Mouse (Mus musculus) limb, embryonic 14.5 days (tissue): ENCODE results near the gene Zswim7. TPM values are rescaled to one million over a fixed set of nuclear protein-coding genes. Genes with fewer than 3 reads are reported as not detected.

Experiments
- ATAC-seq: fragments of 200-750 bp; cut with Nextera tagmentation; 2 replicates; pipeline ENCODE4 v1.8.0; 2017; ENCODE audit warnings: low read depth, moderate number of reproducible peaks, moderate TSS enrichment; ENCODE audit not compliant: low FRiP score
- DNase-seq: peaks from one replicate; pipeline ENCODE4 v3.0.0-alpha.2; 2015; ENCODE audit warnings: low spot score
- H3K27ac ChIP-seq: fragments of 300-500 bp; sonication (generic); replicated peaks from 2 replicates; pipeline ENCODE4 v1.5.1; 2014; ENCODE audit warnings: low read depth, mild to moderate bottlenecking, low read length, moderate library complexity, mixed read lengths
- H3K27me3 ChIP-seq: fragments of 300-500 bp; sonication (generic); 2 replicates; pipeline ENCODE4 v1.6.1; 2014; ENCODE audit warnings: low read length, mixed read lengths; ENCODE audit not compliant: control insufficient read depth, insufficient read depth
- H3K36me3 ChIP-seq: fragments of 300-500 bp; sonication (generic); 2 replicates; pipeline ENCODE4 v1.6.1; 2014; ENCODE audit warnings: mild to moderate bottlenecking, low read length, moderate library complexity, mixed read lengths; ENCODE audit not compliant: control insufficient read depth, insufficient read depth
- H3K4me1 ChIP-seq: fragments of 300-500 bp; sonication (generic); 2 replicates; pipeline ENCODE4 v1.6.1; 2014; ENCODE audit warnings: antibody characterized with exemption, low read length, mixed read lengths; ENCODE audit not compliant: control insufficient read depth, insufficient read depth
- H3K4me2 ChIP-seq: fragments of 300-500 bp; sonication (generic); replicated peaks from 2 replicates; pipeline ENCODE4 v1.6.1; 2014; ENCODE audit warnings: low read depth, mild to moderate bottlenecking, low read length, moderate library complexity; ENCODE audit not compliant: severe bottlenecking
- H3K4me3 ChIP-seq: fragments of 300-500 bp; sonication (generic); replicated peaks from 2 replicates; pipeline ENCODE4 v1.5.1; 2014; ENCODE audit warnings: low read length
- H3K9ac ChIP-seq: fragments of 300-500 bp; sonication (generic); 2 replicates; pipeline ENCODE4 v1.6.1; 2014; ENCODE audit warnings: mild to moderate bottlenecking, low read depth, low read length, moderate library complexity; ENCODE audit not compliant: severe bottlenecking
- H3K9me3 ChIP-seq: fragments of 300-500 bp; sonication (generic); 2 replicates; pipeline ENCODE4 v1.6.1; 2016; ENCODE audit warnings: low read length; ENCODE audit not compliant: control insufficient read depth
- POLR2A ChIP-seq: fragments of 200-500 bp; IDR thresholded peaks from 2 replicates; pipeline ENCODE4 v1.8.0; 2012; ENCODE audit warnings: inconsistent platforms, mild to moderate bottlenecking, moderate library complexity, borderline replicate concordance; ENCODE audit not compliant: insufficient read depth, insufficient read length; ENCODE audit errors: extremely low read depth
- WGBS: fragments of 180-500 bp; shearing (Covaris S2); extraction: QIAGEN DNeasy Blood & Tissue Kit; methylation state at CpG from one replicate; pipeline ENCODE4 v1.1.7; 2014; 5-methylcytosine and 5-hydroxymethylcytosine counted together
- polyA plus RNA-seq, 2 experiments: library from polyadenylated mRNA; depleted of rRNA in 1 of 2; stranded (reverse) in 1 of 2; unstranded in 1 of 2; fragments of >200 nt; fragmentation: Nextera tagmentation in 1 of 2; extraction: Ambion mirVana in 1 of 2; gene quantifications; 2 replicates each; pipeline versions ENCODE4 v1.2.1 to v1.2.3; 2012 to 2014

The Zswim7 gene
- polyA plus RNA-seq, 2 experiments = 19.2 to 23.1 TPM

DNA sequence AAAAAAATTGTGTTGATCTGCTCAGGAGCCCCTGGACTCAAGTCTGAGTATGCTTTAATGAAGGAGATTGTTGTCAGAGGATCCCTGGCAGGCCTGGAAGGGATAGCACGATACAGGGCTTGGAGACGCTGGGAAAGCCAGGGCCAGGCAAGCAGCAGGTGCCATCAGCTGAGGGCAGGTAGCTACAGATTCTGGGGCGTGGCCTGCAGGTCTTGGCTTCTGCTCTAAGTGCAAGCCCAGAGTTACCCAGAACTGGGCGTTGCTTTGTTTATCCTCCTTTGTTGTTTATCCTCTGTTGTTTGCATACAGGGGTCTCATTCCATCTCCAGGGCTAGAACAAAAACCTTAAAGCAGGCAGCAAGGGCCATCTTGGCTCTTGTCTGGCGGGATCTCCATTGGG, 27.8 kb downstream of the Zswim7 start:
- H3K36me3 ChIP-seq = no peaks in the 10 kb centered on the region
- no peak for TF ChIP-seq POLR2A
- H3K4me1 ChIP-seq = peaks cover 29% of the 10 kb centered on the region
- peaks cover 11% of the 10 kb centered on the region; the same call in 1 of the 2 replicates for H3K27me3 ChIP-seq
- H3K9me3 ChIP-seq = no peaks in the 10 kb centered on the region
- no peak for ATAC-seq
- no peak overlapping the region for H3K9ac ChIP-seq
- no peak overlapping the region for H3K27ac ChIP-seq
- no peak overlapping the region for H3K4me2 ChIP-seq
- H3K4me3 ChIP-seq = no peak overlapping the region
- DNase-seq = no peak
- 73% methylated on average over 5 of the region's 5 CpGs for WGBS

GRCm38 (mm10) chr11:62251047-62251446, 30.1 kb downstream of the Zswim7 start:
- Histone ChIP-seq H3K4me3 (peak overlapping the region; percentile 52), H3K9me3 (no peaks in the 10 kb centered on the region), H3K4me1 (peaks cover 29% of the 10 kb centered on the region), H3K9ac (no peak overlapping the region), H3K36me3 (no peaks in the 10 kb centered on the region), H3K27me3 (peaks cover 11% of the 10 kb centered on the region; the same call in 1 of the 2 replicates), H3K4me2 (peak overlapping the region; percentile 97), H3K27ac (0 out of 2 replicates have a peak overlapping the region, but pooled peaks have one; percentile 30)
- WGBS = 9% methylated on average over 11 of the region's 11 CpGs
- no peak for TF ChIP-seq POLR2A
- ATAC-seq = peak; percentile 58; the same call in 1 of the 2 replicates
- peak; percentile 75 for DNase-seq

DNA sequence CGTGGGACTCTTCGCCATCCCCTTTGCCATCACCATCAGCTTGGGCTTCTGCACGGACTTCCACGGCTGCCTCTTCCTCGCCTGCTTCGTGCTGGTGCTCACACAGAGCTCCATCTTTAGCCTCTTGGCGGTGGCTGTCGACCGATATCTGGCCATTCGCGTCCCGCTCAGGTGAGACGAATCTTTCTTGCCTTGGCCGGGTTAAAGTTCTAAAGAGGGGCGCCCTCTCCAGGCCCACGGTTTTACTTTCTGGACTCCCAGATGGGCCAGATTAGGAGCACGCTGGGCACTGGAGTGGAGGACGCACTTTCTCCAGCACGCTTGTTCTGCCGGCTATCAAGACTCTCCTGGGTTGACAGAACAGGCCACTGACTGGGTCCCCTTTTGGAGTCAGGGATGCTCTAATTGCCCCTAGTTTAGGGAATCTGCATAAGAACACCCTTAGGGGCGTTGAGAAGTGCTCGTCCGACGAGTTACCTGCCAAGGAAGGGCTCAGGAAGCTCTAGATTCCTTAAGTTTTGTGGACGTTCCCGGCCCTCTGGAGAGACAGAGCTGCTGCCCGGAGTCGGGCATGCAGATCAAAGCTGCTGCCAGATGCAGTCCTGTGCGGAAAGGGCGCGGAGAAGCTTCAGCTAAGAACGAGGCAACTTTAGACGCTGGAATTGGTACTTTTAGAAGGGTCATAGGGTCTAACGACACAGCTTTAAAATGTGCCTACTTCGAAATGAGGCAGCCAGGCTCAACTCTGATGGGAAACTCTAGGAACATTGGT, 31.7 kb downstream of the Zswim7 start:
- peaks cover 29% of the 10 kb centered on the region for H3K4me1 ChIP-seq
- WGBS = under 1% methylated on average over 35 of the region's 35 CpGs

DNA sequence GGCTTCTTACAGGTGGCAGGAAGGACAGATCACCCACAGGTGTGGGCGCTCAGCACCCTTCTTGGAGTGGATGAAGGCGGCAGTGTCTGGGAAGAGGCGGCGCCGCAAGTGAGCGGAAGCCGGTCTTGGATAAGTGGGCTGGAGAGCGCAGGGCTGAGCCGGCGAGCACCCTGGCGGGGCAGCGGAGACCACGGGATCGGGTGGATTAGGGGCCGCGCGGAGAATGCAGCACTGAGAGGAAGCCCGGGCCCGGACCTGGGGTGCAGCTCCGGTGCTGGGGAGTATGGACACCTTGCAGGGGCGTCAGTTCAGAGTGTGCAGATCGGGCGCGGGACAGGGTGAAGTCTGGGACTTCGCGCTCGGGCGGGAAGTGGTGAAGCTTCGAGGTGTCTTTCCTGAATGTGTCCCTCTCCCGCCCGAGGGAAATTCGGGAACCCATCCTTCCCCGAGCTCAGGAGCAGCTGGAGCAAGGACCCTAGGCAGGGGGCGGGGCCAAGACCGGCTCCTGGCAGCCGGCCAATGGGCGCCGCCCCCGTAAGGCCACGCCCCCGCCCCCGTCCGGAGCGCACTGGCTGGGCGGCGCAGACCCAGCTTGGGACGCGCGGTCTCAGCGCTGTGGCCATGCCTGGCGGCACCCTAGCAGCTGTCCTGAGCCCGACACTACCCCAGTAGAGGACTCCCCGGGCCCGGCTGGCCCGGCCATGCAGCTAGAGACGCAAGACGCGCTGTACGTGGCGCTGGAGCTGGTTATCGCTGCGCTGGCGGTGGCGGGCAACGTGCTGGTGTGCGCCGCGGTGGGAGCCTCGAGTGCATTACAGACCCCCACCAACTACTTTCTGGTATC, 32.6 kb downstream of the Zswim7 start, which contains the start of gene Adora2b:
Gene Adora2b (plus strand): TSS at position 584 of the 844 bp plus-strand sequence.
- Histone ChIP-seq H3K9ac (peak within 1 kb of the TSS; percentile 51), H3K36me3 (no peaks in the 10 kb centered on the region), H3K27me3 (peaks cover 11% of the 10 kb centered on the region; the same call in 1 of the 2 replicates), H3K4me3 (peak within 1 kb of the TSS; percentile 52), H3K4me2 (peak within 1 kb of the TSS; percentile 97), H3K27ac (no peak within 1 kb of the TSS), H3K9me3 (no peaks in the 10 kb centered on the region), H3K4me1 (peaks cover 29% of the 10 kb centered on the region)
- WGBS = 2% methylated on average over 61 of the region's 69 CpGs
- 0 out of 2 replicates have a peak, but pooled peaks have one; percentile 18 for TF ChIP-seq POLR2A
- peak; percentile 72 for DNase-seq
- ATAC-seq = peak; percentile 85

More for the DNA sequence above, 31.7 kb downstream of the Zswim7 start:
- Histone ChIP-seq H3K4me3 (peak overlapping the region; percentile 52), H3K4me2 (peak overlapping the region; percentile 97), H3K27ac (no peak overlapping the region), H3K9me3 (no peaks in the 10 kb centered on the region), H3K27me3 (peaks cover 11% of the 10 kb centered on the region; the same call in 1 of the 2 replicates), H3K9ac (peak overlapping the region; percentile 51), H3K36me3 (no peaks in the 10 kb centered on the region)
- DNase-seq (peak; percentile 7), ATAC-seq (0 out of 2 replicates have a peak, but pooled peaks have one; percentile 8)
- TF ChIP-seq POLR2A = no peak

DNA sequence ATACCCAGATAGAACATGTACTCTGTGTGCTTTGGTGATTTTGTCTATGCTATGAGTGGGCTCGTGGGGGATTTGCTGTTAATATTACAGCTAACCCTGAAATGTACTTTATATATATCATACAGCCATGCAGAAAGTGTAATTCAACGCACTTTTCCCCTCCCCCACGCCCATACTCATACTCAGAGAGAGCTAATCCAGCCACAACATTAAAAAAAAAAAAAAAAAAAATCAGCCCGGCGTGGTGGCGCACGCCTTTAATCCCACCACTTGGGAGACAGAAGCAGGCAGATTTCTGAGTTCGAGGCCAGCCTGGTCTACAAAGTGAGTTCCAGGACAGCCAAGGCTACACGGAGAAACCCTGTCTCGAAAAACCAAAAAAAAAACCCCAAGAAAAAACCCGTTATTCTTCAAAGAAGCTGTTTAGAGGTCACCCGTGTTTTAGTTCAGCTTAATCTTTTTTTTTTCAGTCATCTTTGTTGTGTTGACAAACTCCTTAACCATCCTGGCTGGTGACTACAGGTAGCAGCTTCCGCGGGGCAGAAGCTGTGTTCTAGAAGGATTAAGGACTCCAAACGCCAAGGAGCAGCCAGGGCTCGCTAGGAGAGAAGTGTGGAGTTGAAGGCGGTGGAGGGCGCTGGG, 33.3 kb downstream of the Zswim7 start:
- Histone ChIP-seq H3K27me3 (peaks cover 11% of the 10 kb centered on the region; the same call in 1 of the 2 replicates), H3K4me3 (peak overlapping the region; percentile 52), H3K36me3 (no peaks in the 10 kb centered on the region), H3K4me1 (peaks cover 35% of the 10 kb centered on the region), H3K4me2 (peak overlapping the region; percentile 97), H3K9me3 (no peaks in the 10 kb centered on the region), H3K9ac (peak overlapping the region; percentile 51), H3K27ac (no peak overlapping the region)
- no peak for TF ChIP-seq POLR2A
- ATAC-seq (no peak), DNase-seq (no peak)
- WGBS = 32% methylated on average over 18 of the region's 18 CpGs
